Mouse (Mus musculus): ENCODE results near the gene Vmn1r12.
"Not testable (repeated sequence)": the region's sequence is repeated elsewhere in the genome, so short reads cannot be mapped to it uniquely, and the experiment has no call there.

Gene Vmn1r12

DNA sequence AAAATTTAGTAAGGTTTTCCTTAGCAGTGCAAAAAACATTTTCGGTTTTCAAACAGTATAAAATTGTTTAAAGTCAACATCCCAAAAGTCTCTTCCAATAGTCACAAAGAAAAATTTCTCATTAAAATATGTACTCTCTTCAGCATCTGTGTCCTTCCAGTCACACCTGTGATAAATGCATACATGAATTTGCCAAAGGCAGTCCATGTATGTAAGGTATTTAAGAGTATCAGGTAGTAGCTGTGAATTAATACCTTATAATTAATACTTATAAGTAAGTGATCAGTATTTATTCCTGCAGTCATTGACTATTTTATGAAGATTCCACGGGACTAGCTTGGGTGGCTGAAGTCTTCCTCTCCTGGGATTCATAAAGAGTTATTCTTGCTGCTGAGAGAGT is at the start of gene Vmn1r12:
Gene Vmn1r12, plus strand, starts transcription at position 301 of the 400 bp plus-strand sequence.
- no peak for DNase-seq (ENCODE audit: low read depth)

DNA sequence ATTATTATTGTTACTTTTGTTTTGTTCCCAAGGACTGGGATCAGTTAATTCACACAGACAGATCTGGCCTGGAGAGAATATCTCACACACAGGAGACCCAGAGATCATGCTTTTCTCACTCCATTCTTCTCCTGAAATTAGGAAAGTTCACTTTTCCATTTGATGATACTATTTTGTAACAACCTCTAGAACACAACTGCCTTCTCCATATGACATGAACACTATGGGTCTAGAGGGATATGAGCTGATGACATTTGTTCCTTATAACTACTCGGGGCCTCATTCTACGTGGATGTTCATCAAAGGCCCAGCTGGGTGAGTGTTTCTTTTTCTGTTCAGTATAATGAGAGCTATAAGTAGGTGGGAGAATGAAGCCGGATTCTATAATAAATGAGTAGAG is 47.6 kb upstream of the Vmn1r12 start, which contains the start of gene Vmn1r10:
Gene Vmn1r10, plus strand, starts transcription at position 301 of the 400 bp plus-strand sequence.
- DNase-seq (ENCODE audit: low read depth): no peak

DNA sequence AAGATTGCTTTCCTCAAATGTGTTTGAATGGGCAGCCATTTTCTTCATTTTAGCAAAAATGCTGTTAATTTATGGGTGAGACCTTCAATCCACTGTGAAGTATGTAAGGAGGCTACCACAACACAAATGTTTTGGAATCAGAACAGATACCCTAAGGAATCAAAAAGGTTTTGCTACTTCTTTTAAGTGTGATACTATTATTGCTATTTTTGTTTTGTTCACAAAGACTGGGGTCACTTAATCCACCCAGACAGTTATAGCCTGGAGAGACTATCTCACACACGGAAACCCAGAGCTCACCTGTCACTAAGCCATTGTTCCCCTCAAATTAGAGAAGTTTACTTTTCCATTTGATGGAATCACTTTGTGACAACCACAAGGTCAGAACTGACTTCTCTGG is 23.6 kb upstream of the Vmn1r12 start, which contains the start of gene Vmn1r11:
Gene Vmn1r11, plus strand, starts transcription at position 301 of the 400 bp plus-strand sequence.
- no peak for DNase-seq (ENCODE audit: low read depth)

- not testable (repeated sequence) for DNase-seq (ENCODE audit: low read depth)
Observed at GRCm38 (mm10) chr6:57190016-57190415, 33.3 kb downstream of the Vmn1r12 start.

- DNase-seq (ENCODE audit: low read depth): not testable (repeated sequence)
Observed at GRCm38 (mm10) chr6:57202990-57203389, 46.3 kb downstream of the Vmn1r12 start, which contains the start of gene Vmn1r13. Gene Vmn1r13 (plus strand): TSS chr6:57203290.
